Mouse (Mus musculus): ENCODE measurements around the gene C1rl. TPM values are rescaled to one million over a fixed set of nuclear protein-coding genes. Genes with fewer than 3 reads are reported as not detected.
"Not testable (repeated sequence)": the region's sequence is repeated elsewhere in the genome, so short reads cannot be mapped to it uniquely, and the experiment has no call there.

C1rl gene
- polyA plus RNA-seq, 1 experiment from 2014 or later: 0.42 TPM

GRCm38 (mm10) chr6:124458505-124458904, 34.4 kb upstream of the C1rl start:
- Histone ChIP-seq H3K4me3 (no peak overlapping the region), H3K4me1 (0 out of 2 replicates have a peak, but pooled peaks cover under 1% of the 10 kb centered on the region), H3K27me3 (replicated peaks; ENCODE audit: low read depth, poor library complexity, severe bottlenecking) (peaks cover 13% of the 10 kb centered on the region), H3K36me3 (replicated peaks) (no peaks in the 10 kb centered on the region), H3K9me3 (no peaks in the 10 kb centered on the region), H3K27ac (replicated peaks) (no peak overlapping the region)
- no peak for DNase-seq (ENCODE audit: low spot score)
- WGBS: 85% methylated on average over 11 of the region's 11 CpGs

DNA sequence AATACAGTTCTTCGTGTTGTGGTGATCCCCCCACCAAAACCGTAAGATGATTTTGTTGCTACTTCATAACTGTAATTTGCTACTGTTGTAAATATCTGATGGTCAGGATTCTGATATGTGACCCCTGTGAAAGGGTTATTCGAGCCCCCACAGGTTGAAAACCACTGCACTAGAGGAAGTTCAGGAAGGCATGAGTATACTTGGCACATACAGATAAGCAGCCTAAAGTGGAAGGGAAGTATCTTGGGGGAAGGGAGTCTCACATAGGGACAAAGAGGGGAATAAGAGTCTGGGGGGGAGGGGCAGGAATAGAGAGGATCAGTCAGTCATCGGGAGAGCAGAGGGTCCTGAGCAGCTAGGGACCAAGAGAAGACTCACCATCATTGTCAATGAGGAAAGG, 33.5 kb upstream of the C1rl start:
- no peaks in the 10 kb centered on the region for H3K9me3 ChIP-seq
- peaks cover 9% of the 10 kb centered on the region for H3K4me1 ChIP-seq
- no peaks in the 10 kb centered on the region for H3K36me3 ChIP-seq (replicated peaks)
- no peak overlapping the region for H3K4me3 ChIP-seq
- no peak for DNase-seq (ENCODE audit: low spot score)
- peaks cover 22% of the 10 kb centered on the region for H3K27me3 ChIP-seq (replicated peaks; ENCODE audit: low read depth, poor library complexity, severe bottlenecking)
- no peak overlapping the region for H3K27ac ChIP-seq (replicated peaks)
- WGBS: 86% methylated on average over 4 of the region's 4 CpGs

DNA sequence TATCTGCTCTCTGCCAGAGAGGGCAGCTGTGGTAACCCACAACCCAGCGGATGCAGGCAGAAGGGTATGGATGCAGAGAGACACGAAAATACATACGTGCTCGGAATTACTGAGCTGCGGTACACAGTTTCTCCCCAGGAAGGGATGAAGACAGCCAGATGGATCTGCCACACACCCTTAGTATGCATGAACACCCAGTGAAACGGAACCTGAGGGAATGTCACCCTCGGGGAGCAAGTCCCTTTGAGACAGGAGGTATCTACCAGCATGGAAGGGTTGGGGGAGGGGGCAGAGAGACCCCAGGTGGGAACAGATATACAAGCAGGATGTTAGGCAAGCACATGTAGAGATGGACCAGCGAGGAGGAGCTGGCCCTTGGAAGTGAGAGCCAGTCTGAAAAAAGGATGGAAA, 29.0 kb upstream of the C1rl start:
- no peak overlapping the region for H3K27ac ChIP-seq (replicated peaks)

DNA sequence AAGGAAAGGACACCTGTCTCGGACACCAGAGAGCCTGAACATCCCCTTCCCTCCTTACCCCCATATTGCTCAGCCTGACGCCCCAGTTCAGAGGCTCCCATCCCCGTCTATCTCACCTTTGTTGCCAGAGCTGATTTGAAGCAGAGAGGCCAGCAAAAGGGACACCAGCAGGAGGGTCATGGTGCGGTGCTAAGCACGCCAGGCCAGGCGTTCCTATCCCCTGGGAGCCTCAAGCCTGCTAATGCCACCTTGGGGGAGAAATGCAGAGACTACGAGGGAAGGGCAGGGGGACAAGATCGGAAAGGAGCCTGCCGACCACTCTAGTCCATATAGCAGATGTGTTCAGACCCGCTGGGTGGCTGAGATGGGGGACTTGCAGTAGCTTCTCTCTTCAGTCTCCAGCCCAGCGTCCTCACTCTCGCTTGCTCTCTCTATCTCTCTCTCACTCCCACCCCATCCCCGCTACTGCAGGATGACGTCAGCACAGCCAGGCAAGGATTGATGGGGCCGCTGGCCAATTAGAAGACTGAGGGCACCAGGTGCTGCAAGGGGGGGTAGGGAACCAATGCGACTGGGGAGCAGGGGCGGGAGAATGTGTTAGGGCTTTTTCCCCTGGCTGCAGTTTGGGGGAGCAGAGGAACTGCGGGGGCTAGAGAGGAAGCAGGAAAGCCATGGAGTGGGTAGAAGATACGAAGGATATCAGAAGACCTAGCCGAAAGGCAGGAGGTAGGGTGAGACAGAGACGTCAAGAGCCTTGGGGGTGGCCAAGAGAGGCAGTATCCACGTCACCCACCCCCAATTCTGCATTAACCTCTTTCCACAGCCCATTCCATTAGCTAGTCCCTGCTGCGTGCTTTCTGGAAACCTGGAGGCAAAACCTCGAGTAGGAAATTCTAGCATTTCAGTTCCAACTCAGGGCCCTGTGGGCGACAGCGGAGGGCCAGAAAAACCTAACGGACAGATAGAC, 28.3 kb upstream of the C1rl start, which contains the start of gene Clstn3:
Gene Clstn3 (minus strand): TSS at position 490 of the 967 bp plus-strand sequence.
- Histone ChIP-seq H3K36me3 (replicated peaks) (no peaks in the 10 kb centered on the region), H3K4me3 (peak within 1 kb of the TSS; percentile 65), H3K27me3 (replicated peaks; ENCODE audit: low read depth, poor library complexity, severe bottlenecking) (peaks cover 30% of the 10 kb centered on the region), H3K27ac (replicated peaks) (peak within 1 kb of the TSS; percentile 78), H3K9me3 (no peaks in the 10 kb centered on the region), H3K4me1 (peaks cover 22% of the 10 kb centered on the region)
- DNase-seq (ENCODE audit: low spot score): peak; percentile 88
- 5% methylated on average over 27 of the region's 27 CpGs for WGBS

More for the DNA sequence above, 29.0 kb upstream of the C1rl start:
- DNase-seq (ENCODE audit: low spot score): no peak
- H3K4me3 ChIP-seq: peak overlapping the region; percentile 65
- H3K4me1 ChIP-seq: peaks cover 22% of the 10 kb centered on the region
- no peaks in the 10 kb centered on the region for H3K36me3 ChIP-seq (replicated peaks)
- H3K9me3 ChIP-seq: no peaks in the 10 kb centered on the region
- H3K27me3 ChIP-seq (replicated peaks; ENCODE audit: low read depth, poor library complexity, severe bottlenecking): peaks cover 30% of the 10 kb centered on the region
- 22% methylated on average over 8 of the region's 8 CpGs for WGBS

DNA sequence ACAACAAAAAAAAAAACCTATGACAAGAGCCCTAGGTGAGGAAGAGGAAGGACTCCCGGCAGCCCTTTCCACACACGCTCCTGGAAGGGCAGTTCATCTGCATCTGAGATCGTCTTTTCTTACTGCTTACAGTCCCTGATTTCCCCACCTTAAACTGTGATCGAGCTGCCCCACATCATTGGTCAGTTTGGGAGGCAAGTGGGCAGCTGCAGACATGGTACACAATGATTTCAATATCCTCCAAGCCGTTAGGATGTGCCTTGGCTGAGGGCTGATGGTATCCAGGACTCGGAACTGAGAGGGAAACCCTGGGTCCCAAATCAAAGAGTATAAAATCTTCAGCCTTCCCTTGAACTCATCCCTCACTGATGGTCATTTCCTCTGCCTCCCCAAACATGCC, 27.6 kb upstream of the C1rl start:
- Histone ChIP-seq H3K9me3 (no peaks in the 10 kb centered on the region), H3K4me3 (peak overlapping the region; percentile 65), H3K27me3 (replicated peaks; ENCODE audit: low read depth, poor library complexity, severe bottlenecking) (peaks cover 30% of the 10 kb centered on the region), H3K36me3 (replicated peaks) (no peaks in the 10 kb centered on the region), H3K27ac (replicated peaks) (no peak overlapping the region), H3K4me1 (peaks cover 22% of the 10 kb centered on the region)
- no peak for DNase-seq (ENCODE audit: low spot score)
- 41% methylated on average over 6 of the region's 6 CpGs for WGBS

DNA sequence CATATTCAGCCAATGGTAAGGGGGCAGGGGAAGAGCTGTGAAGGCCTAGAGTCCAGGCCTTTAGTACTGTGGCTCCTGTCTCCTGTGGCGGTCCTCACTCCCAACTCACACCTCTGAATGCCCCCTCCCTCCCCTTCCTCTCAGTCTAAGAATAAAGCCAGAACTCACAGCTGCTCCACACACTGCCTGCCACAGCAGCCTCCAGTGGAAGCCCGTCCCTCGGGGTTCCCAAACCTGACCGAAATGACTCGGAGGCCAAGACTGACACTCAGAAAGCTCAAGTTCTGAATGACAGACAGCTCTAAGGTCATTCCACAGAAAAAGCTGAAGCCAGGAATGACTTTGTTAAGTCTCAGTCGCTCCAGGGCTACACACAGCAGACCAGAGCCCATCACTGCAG, 27.2 kb upstream of the C1rl start:
- Histone ChIP-seq H3K4me1 (peaks cover 22% of the 10 kb centered on the region), H3K27ac (replicated peaks) (no peak overlapping the region), H3K27me3 (replicated peaks; ENCODE audit: low read depth, poor library complexity, severe bottlenecking) (peaks cover 30% of the 10 kb centered on the region), H3K36me3 (replicated peaks) (no peaks in the 10 kb centered on the region), H3K4me3 (no peak overlapping the region), H3K9me3 (no peaks in the 10 kb centered on the region)
- WGBS: 69% methylated on average over 6 of the region's 6 CpGs
- no peak for DNase-seq (ENCODE audit: low spot score)

- Histone ChIP-seq H3K4me3 (no peak overlapping the region), H3K27me3 (replicated peaks; ENCODE audit: low read depth, poor library complexity, severe bottlenecking) (no peaks in the 10 kb centered on the region), H3K27ac (replicated peaks) (no peak overlapping the region), H3K36me3 (replicated peaks) (no peaks in the 10 kb centered on the region), H3K9me3 (no peaks in the 10 kb centered on the region), H3K4me1 (no peaks in the 10 kb centered on the region)
- whole genome bisulfite sequencing: 88% methylated on average over 3 of the region's 3 CpGs
- DNase-seq (ENCODE audit: low spot score): no peak
These were observed 21.8 kb upstream of the C1rl start for GRCm38 (mm10) chr6:124471121-124471520.

DNA sequence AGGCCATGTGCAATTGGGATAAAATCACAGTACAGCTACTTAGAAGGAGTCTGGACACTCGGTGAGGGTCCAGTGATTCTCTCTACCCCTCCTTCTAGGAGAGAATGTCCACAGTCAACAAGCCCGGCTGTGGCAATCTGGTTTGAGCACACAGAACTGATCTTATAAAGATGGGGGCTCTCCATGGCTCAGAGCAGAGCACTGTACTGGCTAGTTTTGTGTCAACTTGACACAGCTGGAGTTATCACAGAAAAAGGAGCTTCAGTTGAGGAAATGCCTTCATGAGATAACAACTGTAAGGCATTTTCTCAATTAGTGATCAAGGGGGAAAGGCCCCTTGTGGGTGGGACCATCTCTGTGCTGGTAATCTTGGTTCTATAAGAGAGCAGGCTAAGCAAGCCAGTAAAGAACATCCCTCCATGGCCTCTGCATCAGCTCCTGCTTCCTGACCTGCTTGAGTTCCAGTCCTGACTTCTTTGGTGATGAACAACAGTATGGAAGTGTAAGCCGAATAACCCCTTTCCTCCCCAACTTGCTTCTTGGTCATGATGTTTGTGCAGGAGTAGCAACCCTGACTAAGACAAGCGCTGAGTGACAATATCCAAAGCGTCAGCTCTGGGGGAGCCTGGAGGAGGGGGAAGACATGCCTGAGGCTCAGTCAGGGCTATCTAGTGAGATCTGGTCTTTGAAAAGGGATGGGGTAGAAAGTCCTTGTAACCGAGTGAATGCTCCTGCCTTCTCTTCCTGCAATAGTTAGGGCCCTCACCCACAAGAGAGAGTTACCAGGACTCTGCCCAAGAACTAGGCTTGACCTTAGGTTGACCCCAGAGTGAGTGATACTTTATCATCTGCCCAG, 20.9 kb upstream of the C1rl start:
- WGBS: 89% methylated on average over 6 of the region's 6 CpGs
- not testable (repeated sequence) for H3K27me3 ChIP-seq (replicated peaks; ENCODE audit: low read depth, poor library complexity, severe bottlenecking)

GRCm38 (mm10) chr6:124472801-124473200, 20.1 kb upstream of the C1rl start:
- Histone ChIP-seq H3K27me3 (replicated peaks; ENCODE audit: low read depth, poor library complexity, severe bottlenecking) (no peaks in the 10 kb centered on the region), H3K4me3 (no peak overlapping the region), H3K27ac (replicated peaks) (no peak overlapping the region), H3K36me3 (replicated peaks) (no peaks in the 10 kb centered on the region), H3K4me1 (peaks cover 6% of the 10 kb centered on the region; the same call in 1 of the 2 replicates), H3K9me3 (no peaks in the 10 kb centered on the region)
- no peak for DNase-seq (ENCODE audit: low spot score)
- 36% methylated on average over 6 of the region's 6 CpGs for WGBS

More for the DNA sequence above, 20.9 kb upstream of the C1rl start:
- not testable (repeated sequence) for DNase-seq (ENCODE audit: low spot score); H3K36me3 ChIP-seq (replicated peaks); H3K9me3 ChIP-seq; H3K4me1 ChIP-seq; H3K27ac ChIP-seq (replicated peaks); H3K4me3 ChIP-seq

- Histone ChIP-seq H3K27me3 (replicated peaks; ENCODE audit: low read depth, poor library complexity, severe bottlenecking) (no peaks in the 10 kb centered on the region), H3K4me3 (no peak overlapping the region), H3K9me3 (no peaks in the 10 kb centered on the region), H3K4me1 (peaks cover 12% of the 10 kb centered on the region; the same call in 1 of the 2 replicates), H3K27ac (replicated peaks) (no peak overlapping the region), H3K36me3 (replicated peaks) (no peaks in the 10 kb centered on the region)
- no peak for DNase-seq (ENCODE audit: low spot score)
- 85% methylated on average over 11 of the region's 11 CpGs for WGBS
These were observed 18.3 kb upstream of the C1rl start for GRCm38 (mm10) chr6:124474621-124475020.

GRCm38 (mm10) chr6:124475335-124476075, 17.4 kb upstream of the C1rl start:
- 92% methylated on average over 8 of the region's 11 CpGs for WGBS

DNA sequence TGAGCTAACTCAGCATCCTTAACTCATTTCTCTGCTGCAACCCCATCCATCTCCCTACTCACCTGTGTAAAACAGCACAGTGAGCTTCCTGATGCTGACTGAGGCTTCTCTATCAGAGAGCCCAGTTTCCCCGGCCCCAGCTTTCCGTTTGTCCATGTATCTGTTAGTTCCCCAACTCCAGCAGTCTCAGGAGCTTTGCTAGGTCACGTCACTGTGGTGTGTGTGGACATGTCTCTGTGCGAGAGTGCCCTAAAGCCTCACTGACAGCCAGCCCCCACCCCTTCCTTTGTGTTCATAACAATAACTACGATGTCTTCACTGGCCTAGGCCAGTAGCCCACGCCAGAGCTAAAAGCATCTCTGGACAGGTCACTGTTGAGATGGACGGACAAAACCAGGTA, 16.7 kb upstream of the C1rl start:
- no peak overlapping the region for H3K4me3 ChIP-seq
- no peak for DNase-seq (ENCODE audit: low spot score)
- H3K9me3 ChIP-seq: no peaks in the 10 kb centered on the region
- 87% methylated on average over 7 of the region's 7 CpGs for WGBS
- H3K4me1 ChIP-seq: peaks cover 13% of the 10 kb centered on the region; the same call in 1 of the 2 replicates
- H3K27me3 ChIP-seq (replicated peaks; ENCODE audit: low read depth, poor library complexity, severe bottlenecking): no peaks in the 10 kb centered on the region
- no peak overlapping the region for H3K27ac ChIP-seq (replicated peaks)
- no peaks in the 10 kb centered on the region for H3K36me3 ChIP-seq (replicated peaks)

More at GRCm38 (mm10) chr6:124475335-124476075, 17.4 kb upstream of the C1rl start:
- DNase-seq (ENCODE audit: low spot score); H3K27ac ChIP-seq (replicated peaks); H3K36me3 ChIP-seq (replicated peaks); H3K27me3 ChIP-seq (replicated peaks; ENCODE audit: low read depth, poor library complexity, severe bottlenecking); H3K9me3 ChIP-seq; H3K4me3 ChIP-seq: not testable (repeated sequence)
- H3K4me1 ChIP-seq: peaks cover 12% of the 10 kb centered on the region; the same call in 1 of the 2 replicates

All from embryonic facial prominence, embryonic 10.5 days (tissue).